Mouse (Mus musculus) large intestine, adult 2 months (tissue): ENCODE data around the gene Slco4c1. TPM values are rescaled to one million over a fixed set of nuclear protein-coding genes. Genes with fewer than 3 reads are reported as not detected.

Experiments used
- DNase-seq: peaks from one replicate; pipeline ENCODE4 v3.0.0-alpha.2; 2012; ENCODE audit warnings: low read depth, low spot score
- WGBS: fragments of 180-500 bp; shearing (Covaris S2); methylation state at CpG from one replicate; pipeline ENCODE4 v1.1.7; 2018; 5-methylcytosine and 5-hydroxymethylcytosine counted together
- polyA plus RNA-seq: library from polyadenylated mRNA; depleted of rRNA; stranded (reverse); fragments of >200 nt; gene quantifications from 2 replicates; pipeline ENCODE4 v1.2.3, GENCODE M21; 2012; rRNA removed

Slco4c1 gene
- 0.01 and 0.04 TPM in 2 replicates for polyA plus RNA-seq

DNA sequence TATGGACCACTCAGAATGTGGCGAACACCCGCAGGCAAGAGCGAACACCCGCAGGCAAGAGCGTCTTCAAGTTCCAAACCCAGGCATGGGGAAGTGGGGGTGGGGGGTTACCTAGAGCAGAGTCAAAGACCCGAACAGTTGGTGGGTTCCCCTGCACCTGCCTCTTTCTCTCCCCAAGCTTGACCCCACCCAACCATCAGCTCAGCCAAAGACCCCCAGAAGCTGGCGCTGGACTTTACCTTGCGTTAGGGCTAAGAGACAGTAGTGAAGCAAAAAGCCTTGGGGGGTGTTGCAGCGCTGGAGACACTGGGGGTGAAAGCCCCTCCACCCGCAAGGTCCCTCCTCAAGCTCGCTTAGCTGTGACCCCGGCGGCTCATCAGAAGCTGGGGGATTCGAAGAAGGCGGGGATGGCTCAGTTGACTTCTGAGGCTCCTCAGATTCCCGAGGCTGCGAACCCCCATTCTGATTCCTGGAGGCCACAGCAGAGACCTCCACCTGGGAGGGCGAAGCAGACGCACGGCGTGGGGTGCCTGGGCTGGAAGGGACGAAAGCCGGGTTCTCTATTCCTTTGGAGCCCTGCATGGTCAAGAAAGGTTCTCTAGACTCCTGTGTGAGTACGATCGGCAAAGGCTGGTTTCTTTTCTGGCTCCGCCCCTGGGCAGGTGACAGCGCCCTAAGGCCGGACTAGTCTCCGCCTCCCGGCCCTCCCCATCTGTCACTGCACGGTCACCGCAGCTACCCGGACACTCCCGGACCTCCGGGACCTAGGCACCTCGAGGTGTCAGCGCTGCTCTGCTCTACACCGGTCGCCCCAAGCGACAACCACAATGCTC, at the start of gene Slco4c1:
TSS of gene Slco4c1 (minus strand) at position 644 of the 833 bp plus-strand sequence.
- WGBS = 3% methylated on average over 40 of the region's 40 CpGs
- peak; percentile 48 for DNase-seq

DNA sequence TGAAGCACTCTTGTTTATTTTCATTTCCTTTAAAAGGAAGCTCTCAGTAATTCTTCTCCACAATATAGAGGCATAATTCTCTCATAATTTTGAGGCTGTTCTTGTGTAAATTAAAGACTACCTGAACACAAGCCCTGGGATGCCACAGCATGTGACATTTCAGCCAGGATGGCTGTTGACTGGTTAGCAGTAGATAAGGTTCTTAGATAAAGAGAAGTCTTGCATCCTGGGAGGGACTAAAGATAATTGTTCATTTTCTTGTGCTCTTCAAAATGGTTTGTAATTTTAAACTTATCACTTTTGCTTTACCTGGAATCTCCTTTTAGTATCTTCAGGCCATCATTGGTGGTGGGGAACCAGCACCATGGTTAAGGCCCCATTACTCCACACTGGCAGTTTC, 45.4 kb upstream of the Slco4c1 start:
- DNase-seq = no peak

DNA sequence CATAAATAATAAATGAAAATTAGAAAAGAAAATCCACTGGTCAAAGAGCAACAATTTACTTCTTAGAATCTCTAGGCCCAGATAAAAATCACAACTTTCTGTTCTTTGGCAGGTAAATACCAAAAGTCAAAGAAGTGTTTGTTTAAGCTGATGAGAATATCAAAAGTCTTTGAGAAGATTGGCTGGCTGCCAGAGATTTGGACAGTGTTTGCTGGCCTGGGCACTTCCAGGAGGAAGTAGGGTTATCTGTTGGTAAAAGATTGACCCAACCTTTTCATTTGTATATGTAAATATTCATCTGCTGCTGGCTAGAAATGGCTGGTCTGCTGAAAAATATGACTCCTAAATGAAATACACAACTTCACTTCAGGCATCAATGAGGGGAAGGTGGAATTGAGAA, 11.8 kb upstream of the Slco4c1 start:
- no peak for DNase-seq

DNA sequence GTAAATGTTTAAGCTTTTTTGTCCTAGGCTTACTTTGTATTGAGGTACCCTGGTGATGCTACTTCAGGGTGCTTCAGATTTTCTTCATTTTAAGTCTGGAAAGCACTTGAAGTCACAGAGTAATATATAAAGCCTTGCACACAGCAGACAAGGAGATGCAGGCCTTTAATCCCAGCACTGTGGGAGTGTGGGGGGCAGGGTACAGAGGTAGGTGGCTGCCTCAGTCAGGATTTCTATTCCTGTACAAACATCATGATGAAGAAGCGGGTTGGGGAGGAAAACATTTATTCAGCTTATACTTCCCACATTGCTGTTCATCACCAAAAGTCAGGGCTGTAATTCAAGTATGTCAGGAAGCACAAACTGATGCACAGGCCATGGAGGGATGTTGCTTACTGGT, 6.6 kb upstream of the Slco4c1 start:
- WGBS = 87% methylated on average over 1 of the region's 1 CpGs
- no peak for DNase-seq

DNA sequence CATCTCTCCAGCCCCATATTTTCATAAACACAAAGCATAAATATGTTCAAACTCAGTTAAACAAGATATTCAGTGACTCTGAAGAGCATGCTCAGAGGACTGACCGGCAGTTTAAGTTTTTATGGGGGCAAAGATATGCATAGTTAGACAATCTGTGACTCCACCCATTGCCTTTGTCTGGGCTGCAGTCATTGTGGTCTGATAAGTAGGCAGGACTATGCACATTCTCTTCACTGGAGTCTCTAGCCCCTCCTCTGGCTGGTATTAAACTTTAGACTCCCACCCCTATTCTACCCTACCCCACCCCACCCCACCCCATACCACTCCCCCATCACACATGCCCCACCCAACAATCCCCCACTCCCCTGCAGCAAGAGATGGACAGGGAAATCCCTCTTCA, 4.1 kb upstream of the Slco4c1 start:
- no peak for DNase-seq
- WGBS = 19% methylated on average over 1 of the region's 1 CpGs

DNA sequence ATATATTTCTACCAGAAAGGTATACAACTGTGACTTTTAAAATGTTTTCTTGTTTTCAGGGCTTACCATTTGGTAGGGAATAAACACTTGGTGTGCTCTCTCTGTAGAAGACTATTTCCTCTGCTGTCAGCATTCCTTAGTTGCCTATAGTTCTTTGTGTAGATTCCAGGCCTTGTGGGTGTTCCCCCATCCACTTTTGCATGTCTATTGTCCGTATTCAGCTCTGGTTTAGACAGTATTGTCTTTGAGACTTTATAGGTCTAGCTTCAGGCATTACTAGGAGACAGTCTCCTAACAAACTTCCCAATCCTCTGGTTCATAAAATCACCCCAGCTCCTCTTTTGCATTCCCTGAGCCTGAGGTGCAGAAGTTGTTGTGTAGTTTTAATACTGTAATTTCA, 2.7 kb upstream of the Slco4c1 start:
- DNase-seq = no peak
- WGBS = 61% methylated on average over 1 of the region's 1 CpGs

DNA sequence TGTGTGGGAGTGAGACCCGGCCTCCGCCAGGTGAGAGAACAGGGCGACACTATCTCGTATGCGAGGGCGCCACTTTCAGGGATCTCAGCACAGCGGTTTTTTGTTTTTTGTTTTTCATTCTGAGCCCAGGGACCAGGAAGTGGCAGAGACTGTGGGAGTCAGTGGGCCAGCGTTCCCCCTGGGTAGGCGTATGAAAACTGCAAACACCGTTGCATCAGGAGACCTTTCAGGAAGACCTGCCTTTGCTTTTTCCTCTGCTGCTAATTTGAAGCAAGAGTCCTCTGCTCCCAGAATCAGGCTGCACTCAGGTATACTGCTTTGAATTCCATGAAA, 356 bp upstream of the Slco4c1 start:
- DNase-seq = no peak
- 2% methylated on average over 10 of the region's 10 CpGs for WGBS

DNA sequence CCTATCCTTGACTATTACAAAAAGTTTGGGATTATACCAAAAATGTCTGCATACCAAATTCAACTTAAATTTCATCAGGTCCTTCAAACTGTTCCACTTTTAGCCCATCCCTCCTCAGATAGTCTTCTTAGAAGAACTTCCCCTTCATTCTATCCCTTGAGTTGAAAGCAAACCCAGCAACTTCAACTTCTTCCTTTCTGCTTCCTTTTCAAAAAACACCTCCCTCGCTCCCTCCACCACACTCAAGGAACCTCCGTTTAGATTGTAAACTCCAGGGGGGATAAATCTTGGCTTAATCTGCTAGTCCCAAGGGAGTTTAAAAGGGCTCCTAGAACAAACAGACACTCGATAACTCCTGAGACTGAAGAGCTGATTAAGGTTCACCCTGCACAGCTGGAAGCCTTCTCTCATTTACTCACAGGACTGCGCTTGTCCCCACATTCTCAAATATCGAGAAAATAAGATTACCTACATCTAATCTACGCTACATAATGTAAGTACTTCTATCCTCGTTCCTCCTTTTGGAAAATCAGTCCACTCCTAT, 1.1 kb downstream of the Slco4c1 start:
- 21% methylated on average over 7 of the region's 7 CpGs for WGBS
- no peak for DNase-seq

DNA sequence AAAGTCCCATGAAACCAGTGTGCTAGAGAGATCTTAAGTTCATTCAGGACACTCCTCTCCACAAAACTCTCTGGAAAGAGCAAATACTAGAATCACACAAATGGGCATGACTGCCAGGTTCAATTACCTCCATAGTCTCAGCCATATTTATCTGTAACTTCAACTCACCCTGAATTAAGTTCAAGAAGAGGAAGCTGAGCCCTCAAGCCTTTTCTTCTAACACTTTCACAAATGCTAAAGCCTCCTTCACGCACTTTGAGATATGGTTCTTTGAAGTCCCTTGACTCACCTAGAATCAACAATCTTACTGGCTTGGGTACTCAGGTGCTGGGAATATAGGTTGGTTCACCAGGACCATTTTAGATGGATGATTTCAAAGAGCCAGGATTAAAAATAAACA, 3.2 kb downstream of the Slco4c1 start:
- WGBS = 92% methylated on average over 1 of the region's 1 CpGs
- no peak for DNase-seq

DNA sequence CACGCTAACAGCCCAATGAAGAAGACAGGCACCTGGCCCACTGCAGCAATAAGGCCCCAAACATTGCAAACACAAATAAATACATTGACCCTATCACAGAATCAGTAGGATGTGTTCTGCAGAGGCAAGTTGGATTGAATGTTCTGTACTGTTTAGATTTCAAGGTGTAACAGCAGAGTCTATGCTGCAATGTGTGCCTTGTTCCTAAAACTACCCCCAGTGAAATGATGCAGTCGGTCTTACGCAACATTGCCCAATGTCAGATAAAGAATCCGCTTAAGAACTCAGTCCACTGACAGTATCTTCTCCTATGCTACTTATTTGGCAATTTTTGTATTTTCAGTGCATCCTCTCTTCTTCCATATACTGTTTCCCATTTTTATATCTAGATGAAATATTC, 6.0 kb downstream of the Slco4c1 start:
- no peak for DNase-seq
- 88% methylated on average over 4 of the region's 4 CpGs for WGBS

DNA sequence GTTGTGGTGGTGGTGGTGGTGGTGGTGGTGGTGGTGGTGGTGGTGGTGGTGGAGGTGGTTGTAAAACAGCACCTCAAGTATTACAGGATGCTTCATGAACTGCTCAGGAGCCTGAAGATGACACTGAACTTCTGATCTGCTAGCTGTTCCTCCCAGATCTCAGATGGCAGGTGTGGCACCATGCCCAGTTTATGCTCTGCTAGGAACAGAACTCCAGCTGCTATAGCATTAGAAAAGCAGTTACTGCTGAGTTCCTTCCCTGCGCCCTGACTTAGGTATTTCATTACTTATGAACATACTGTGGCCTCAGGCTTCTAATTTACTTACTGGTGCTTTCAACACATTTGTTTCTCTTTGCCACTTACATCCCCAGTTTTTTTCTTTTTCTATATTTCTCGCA, 7.9 kb downstream of the Slco4c1 start:
- DNase-seq = no peak
- WGBS = 78% methylated on average over 2 of the region's 2 CpGs

DNA sequence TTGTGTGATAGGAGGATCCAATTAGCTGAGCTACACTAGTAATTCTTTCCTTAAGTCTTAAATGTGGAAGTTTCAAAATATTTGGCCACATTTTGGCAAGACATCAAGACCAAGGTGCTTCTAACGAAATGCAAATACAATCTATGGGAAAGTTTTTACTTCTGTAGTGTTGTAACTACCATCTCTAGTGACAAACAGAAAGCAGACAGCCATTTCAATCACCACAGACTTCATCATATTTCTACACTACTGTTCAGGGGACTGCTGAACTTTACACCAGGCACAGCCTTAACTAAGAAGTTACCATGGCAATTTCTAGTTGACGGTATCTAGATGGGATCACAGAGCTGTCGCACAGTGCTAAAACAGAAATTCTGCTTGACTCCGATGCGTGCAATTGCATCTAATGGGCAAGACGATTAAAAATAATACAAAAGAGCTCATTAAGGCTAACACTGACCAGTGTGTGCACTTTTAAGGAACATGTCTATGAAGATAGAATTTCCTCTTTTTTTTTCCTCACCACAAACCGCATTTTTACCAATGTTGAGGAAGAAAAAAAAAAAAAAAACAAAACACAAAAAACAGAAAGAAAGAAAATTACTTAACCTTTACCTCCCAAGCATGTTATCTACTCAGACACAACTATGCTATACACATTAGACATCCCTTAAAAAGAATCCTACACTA, 11.8 kb downstream of the Slco4c1 start:
- 86% methylated on average over 7 of the region's 7 CpGs for WGBS

DNA sequence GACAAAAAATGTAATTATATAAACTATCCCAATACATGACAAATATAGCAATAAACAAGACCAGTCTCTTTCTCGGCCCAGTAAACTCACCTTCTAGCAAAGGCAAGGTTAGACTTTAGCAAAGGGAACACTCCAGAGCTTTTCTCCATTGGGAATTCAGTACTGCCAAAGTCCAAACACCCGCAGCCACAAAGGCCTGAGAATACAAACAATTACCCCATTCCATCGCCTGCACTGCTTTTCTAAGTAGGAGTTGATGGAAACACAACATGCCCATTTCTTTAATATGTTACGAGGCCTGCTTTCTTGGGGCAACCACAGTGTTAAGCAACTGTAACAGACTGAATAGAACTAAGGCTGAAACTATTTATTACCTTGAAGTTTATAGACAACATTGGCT, 18.4 kb downstream of the Slco4c1 start:
- WGBS = 64% methylated on average over 4 of the region's 4 CpGs
- no peak for DNase-seq

More for the DNA sequence above, 11.8 kb downstream of the Slco4c1 start:
- DNase-seq = no peak

DNA sequence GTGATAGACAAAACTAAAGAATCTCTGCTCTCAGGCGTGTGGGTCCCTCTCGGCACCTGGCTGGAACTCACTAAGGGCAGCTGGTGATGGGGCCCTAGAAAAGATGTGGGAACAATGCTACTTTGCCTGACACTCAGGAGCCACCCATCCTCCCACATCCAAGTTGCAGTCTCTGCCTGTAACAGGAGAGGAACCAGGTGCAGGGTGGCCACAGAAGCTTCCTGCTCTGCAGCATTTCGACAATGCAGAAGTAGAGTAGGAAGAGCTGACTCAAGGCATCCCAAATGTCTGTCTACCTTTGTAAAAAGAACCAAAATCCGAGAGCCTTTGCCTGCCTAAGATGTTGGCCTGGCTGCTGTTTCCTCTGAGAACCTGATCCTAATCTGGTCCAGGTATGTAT, 22.9 kb downstream of the Slco4c1 start:
- WGBS = 54% methylated on average over 4 of the region's 4 CpGs
- DNase-seq = no peak

DNA sequence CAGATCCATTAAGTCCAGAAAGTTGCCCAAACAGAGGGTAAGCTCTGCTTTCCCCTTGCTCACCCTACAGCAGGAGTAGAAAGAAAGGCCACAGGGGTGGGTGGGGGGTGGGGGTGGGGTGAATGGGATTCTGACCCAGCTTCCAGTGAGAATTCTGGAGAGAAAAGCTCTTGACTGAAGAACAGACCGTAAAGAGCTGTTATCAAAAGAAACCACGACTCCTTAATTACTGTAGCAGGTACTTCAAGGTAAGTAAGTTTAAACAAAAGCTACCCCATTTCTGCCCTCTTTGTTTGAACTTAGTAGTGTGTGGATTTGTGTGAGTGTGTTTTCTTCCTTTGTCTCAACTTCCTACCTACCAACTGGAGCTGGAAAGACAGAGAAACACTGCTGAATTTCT, 23.4 kb downstream of the Slco4c1 start:
- DNase-seq = no peak
- WGBS = 19% methylated on average over 2 of the region's 2 CpGs

DNA sequence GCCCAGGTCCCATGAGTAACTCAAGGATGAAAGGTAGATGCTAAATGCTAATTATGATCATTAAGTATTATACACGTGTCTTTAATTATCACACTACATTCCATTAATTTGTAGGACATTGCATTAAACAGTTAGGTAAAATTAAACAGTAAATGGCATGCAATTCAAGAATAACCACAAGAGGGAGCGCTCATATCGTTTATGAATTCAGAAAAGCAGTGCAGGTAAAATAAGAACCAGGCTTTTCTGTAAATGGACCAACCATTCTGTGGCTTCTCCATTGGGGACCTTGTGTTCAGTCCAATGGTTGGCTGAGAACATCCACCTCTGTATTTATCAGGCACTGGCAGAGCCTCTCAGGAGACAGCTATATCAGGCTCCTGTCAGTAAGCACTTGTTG, 25.2 kb downstream of the Slco4c1 start:
- no peak for DNase-seq
- 2% methylated on average over 3 of the region's 3 CpGs for WGBS

DNA sequence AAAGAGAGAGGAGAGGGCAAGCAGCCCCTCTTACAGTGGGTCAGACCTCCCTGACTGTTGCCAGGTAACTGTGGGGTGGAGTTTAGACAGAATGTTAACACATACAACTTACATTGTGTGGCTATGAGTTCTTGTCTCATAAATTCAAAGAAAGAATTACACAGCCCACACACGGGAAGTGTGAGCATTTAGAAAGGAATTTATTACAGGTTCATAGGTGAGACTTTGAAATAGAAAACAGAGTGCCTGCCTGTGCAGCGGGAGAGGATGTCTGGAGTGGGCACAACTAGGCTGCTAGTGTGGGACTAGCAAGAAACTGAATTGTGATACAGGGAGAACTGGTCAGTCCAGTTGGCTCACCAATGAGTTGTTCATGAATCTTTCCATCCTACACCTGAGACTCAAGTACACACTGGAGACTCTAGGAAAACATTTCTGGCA, 66.7 kb downstream of the Slco4c1 start:
- no peak for DNase-seq
- WGBS = 10% methylated on average over 2 of the region's 2 CpGs

DNA sequence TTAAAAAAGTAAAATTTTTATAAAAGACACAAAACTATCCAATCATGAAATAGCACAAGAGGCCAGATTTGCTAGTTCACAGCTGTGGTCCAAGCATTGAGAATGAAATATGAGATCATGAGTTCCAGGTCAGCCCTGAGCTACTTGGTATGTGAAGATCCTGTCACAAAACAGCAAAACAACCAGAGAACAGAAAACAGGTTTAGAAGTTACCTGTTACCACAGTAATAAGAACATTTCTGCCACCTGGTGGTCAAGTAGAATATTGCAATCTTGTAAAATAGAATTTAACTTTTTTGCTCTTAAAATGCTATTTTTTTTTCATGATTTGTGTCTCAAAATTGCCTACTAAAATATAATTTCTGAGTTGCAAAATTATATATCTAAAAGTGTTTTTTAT, 70.4 kb downstream of the Slco4c1 start:
- DNase-seq = peak; percentile 4

DNA sequence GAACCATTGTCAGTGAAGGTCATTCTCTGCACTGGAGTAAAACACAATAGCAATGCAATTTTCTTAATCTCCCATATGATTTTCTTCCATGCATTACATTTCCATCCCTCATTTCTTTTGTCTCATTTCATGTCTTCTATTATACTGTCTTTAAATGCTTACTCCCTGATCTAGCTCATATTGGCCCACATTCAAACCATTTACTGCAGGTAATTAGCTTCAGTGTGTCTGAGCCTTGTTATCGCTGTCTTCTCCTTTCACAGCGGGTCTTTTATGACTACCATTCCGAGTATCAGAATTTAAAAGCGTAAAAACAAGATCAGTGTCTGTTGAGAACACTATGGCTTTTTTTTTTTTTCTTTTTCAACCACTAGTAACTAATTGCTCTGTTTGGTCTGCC, 77.3 kb downstream of the Slco4c1 start:
- WGBS = 42% methylated on average over 4 of the region's 4 CpGs
- DNase-seq = no peak

DNA sequence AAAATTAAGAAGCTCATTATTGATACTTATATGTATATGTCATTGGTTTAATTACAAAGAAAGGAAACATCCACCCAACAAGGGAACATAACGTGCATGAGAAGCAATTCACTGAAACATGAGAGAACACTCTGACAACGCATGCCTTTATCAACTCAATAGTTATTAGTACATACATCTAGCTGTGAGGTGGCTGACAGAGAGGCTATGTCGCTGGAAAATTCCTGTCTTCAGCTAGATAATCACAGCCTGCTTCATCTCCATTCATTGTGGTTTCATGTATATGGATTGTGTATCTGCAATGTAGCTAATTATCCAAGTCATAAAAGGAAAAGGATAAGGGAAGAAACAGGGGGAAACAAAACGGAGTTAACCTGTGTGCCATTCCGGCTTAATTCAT, 77.7 kb downstream of the Slco4c1 start:
- no peak for DNase-seq
- WGBS = 79% methylated on average over 5 of the region's 5 CpGs

DNA sequence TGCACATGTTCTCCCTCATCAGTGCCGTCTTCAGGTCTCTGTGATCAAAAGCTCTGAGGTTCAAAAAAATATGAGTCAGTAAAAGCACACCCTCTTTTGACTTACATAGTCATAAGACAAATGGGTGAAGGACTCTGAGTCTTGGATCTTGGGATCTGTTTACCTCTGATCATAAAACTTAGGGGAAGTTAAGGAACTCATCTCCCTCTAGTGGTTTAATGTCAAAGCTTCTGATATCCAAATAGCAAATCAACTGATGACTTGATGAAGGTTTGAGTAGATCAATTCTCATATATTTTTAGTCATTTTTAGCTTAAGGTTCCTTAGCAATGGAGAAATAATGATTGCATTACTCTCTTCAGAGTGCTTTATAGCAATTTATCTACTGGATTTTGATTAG, 82.7 kb downstream of the Slco4c1 start:
- WGBS = 45% methylated on average over 1 of the region's 1 CpGs
- no peak for DNase-seq
